Mouse (Mus musculus): ENCODE data around the gene Gm11444. TPM values are rescaled to one million over a fixed set of nuclear protein-coding genes. Genes with fewer than 3 reads are reported as not detected.

Gene Gm11444
- not detected in 2 replicates for polyA plus RNA-seq (2012; rRNA removed)

- no peak within 1 kb of the TSS for H3K27ac ChIP-seq (ENCODE audit: insufficient read depth, low read length)
- H3K4me3 ChIP-seq (replicated peaks; ENCODE audit: insufficient read depth, low read depth, low read length) = no peak within 1 kb of the TSS
- H3K27me3 ChIP-seq (ENCODE audit: control insufficient read depth, insufficient read depth, low read length) = no peaks in the 10 kb centered on the region
- TF ChIP-seq POLR2A (IDR thresholded peaks at IDR 0.05; ENCODE audit: borderline replicate concordance, insufficient read depth, low read length) (no peak), CTCF (IDR thresholded peaks at IDR 0.05; ENCODE audit: borderline replicate concordance, insufficient read depth, low read depth, low read length) (no peak)
- no peak for DNase-seq
- no peaks in the 10 kb centered on the region for H3K4me1 ChIP-seq (ENCODE audit: control insufficient read depth, insufficient read depth, low read length)
- WGBS = 91% methylated on average over 6 of the region's 6 CpGs
Measured at GRCm38 (mm10) chr11:85850233-85850632, at the start of gene Gm11444. Gene Gm11444 (minus strand): TSS chr11:85850333.

DNA sequence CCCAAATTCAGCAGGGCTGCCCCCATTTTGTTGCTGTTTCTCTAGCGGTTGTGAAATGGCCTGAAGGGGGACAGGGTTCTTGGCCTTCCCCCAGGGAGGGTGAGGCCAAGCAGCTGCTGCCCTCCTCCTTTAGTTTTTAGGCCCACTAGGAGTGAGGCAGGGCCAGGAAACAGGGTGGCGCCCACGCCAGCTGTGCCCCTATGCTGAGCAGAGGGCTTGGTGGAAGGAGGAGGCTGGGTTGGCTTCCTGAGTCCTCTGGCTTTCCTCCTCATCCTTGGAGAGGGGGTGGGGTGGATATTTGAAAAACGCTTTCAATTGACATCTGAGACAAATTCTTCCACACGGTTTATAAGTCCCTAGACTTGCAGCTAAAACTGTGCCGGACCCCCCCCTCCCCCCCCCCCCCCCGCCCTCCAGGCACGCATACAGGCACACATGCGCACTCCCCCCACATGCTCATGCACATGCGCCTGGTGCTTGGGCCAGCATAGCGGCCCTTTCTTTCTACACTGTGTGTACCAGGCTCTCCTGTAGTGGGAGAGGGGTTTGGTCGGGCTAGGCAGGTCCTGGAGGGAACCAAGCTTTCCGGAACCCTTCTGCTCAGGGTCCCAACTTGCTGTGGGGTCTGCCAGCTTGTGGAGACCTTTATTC is 46.3 kb upstream of the Gm11444 start:
- no peaks in the 10 kb centered on the region; the same call in 1 of the 2 replicates for H3K4me1 ChIP-seq (ENCODE audit: control insufficient read depth, insufficient read depth, low read length)
- no peak overlapping the region for H3K4me3 ChIP-seq (replicated peaks; ENCODE audit: insufficient read depth, low read depth, low read length)
- no peak overlapping the region for H3K27ac ChIP-seq (ENCODE audit: insufficient read depth, low read length)
- TF ChIP-seq CTCF (IDR thresholded peaks at IDR 0.05; ENCODE audit: borderline replicate concordance, insufficient read depth, low read depth, low read length) (no peak), POLR2A (IDR thresholded peaks at IDR 0.05; ENCODE audit: borderline replicate concordance, insufficient read depth, low read length) (no peak)
- 31% methylated on average over 13 of the region's 13 CpGs for WGBS
- no peak for DNase-seq
- H3K27me3 ChIP-seq (ENCODE audit: control insufficient read depth, insufficient read depth, low read length) = peaks cover 6% of the 10 kb centered on the region; the same call in 1 of the 2 replicates

- no peaks in the 10 kb centered on the region; the same call in 1 of the 2 replicates for H3K4me1 ChIP-seq (ENCODE audit: control insufficient read depth, insufficient read depth, low read length)
- TF ChIP-seq CTCF (IDR thresholded peaks at IDR 0.05; ENCODE audit: borderline replicate concordance, insufficient read depth, low read depth, low read length) (no peak), POLR2A (IDR thresholded peaks at IDR 0.05; ENCODE audit: borderline replicate concordance, insufficient read depth, low read length) (no peak)
- no peak overlapping the region for H3K4me3 ChIP-seq (replicated peaks; ENCODE audit: insufficient read depth, low read depth, low read length)
- WGBS = 5% methylated on average over 43 of the region's 43 CpGs
- peaks cover 13% of the 10 kb centered on the region; the same call in 1 of the 2 replicates for H3K27me3 ChIP-seq (ENCODE audit: control insufficient read depth, insufficient read depth, low read length)
- DNase-seq = no peak
- H3K27ac ChIP-seq (ENCODE audit: insufficient read depth, low read length) = no peak overlapping the region
Measured at GRCm38 (mm10) chr11:85894731-85895545, 44.8 kb upstream of the Gm11444 start.

GRCm38 (mm10) chr11:85894136-85894530 is 44.0 kb upstream of the Gm11444 start:
- no peak for DNase-seq
- peaks cover 14% of the 10 kb centered on the region; the same call in 1 of the 2 replicates for H3K27me3 ChIP-seq (ENCODE audit: control insufficient read depth, insufficient read depth, low read length)
- no peaks in the 10 kb centered on the region; the same call in 1 of the 2 replicates for H3K4me1 ChIP-seq (ENCODE audit: control insufficient read depth, insufficient read depth, low read length)
- H3K4me3 ChIP-seq (replicated peaks; ENCODE audit: insufficient read depth, low read depth, low read length) = no peak overlapping the region
- TF ChIP-seq POLR2A (IDR thresholded peaks at IDR 0.05; ENCODE audit: borderline replicate concordance, insufficient read depth, low read length) (no peak), CTCF (IDR thresholded peaks at IDR 0.05; ENCODE audit: borderline replicate concordance, insufficient read depth, low read depth, low read length) (no peak)
- no peak overlapping the region for H3K27ac ChIP-seq (ENCODE audit: insufficient read depth, low read length)
- WGBS = 18% methylated on average over 3 of the region's 3 CpGs

DNA sequence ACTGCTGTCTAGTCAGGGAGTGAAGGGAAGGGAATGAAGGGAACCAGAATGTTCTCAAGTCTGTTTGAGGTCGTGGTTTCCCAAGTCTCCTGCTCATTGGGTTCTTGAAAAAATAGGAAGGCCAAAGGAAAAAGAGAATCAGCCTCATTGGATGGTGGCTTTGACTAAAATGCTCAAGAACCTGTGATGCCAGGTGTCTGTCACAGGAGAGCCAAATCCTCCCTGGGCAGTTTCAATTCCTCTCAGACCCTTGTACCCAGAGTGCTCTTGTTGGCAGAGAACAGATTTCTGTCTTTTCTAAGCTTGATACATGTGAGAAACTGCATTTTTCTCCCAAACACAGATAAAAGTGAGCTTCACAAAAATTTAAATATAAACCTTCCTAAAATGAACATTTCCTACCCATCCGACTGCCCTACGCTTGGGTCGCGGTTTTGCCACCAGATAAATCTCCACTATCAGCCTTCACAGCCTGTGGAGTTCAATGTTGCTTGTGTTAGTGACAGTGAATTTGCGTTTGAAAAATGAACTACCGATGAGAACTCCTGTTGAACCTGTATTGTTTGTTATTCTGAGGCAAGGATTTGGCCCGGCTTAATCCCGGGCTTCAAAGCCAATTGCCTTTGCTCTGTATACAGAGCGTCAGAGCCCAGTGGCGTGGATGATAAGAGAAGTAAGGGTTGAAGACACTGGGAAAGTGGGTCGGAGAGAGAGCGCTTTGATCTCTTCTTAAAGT is 43.4 kb upstream of the Gm11444 start:
- 17% methylated on average over 13 of the region's 13 CpGs for WGBS

GRCm38 (mm10) chr11:85892771-85893170 is 42.6 kb upstream of the Gm11444 start:
- peaks cover 17% of the 10 kb centered on the region; the same call in 1 of the 2 replicates for H3K27me3 ChIP-seq (ENCODE audit: control insufficient read depth, insufficient read depth, low read length)
- TF ChIP-seq POLR2A (IDR thresholded peaks at IDR 0.05; ENCODE audit: borderline replicate concordance, insufficient read depth, low read length) = no peak
- TF ChIP-seq CTCF (IDR thresholded peaks at IDR 0.05; ENCODE audit: borderline replicate concordance, insufficient read depth, low read depth, low read length) = no peak
- no peak overlapping the region for H3K27ac ChIP-seq (ENCODE audit: insufficient read depth, low read length)
- no peaks in the 10 kb centered on the region; the same call in 1 of the 2 replicates for H3K4me1 ChIP-seq (ENCODE audit: control insufficient read depth, insufficient read depth, low read length)
- no peak for DNase-seq
- no peak overlapping the region for H3K4me3 ChIP-seq (replicated peaks; ENCODE audit: insufficient read depth, low read depth, low read length)
- whole genome bisulfite sequencing = 3% methylated on average over 6 of the region's 6 CpGs

More for the DNA sequence above, 43.4 kb upstream of the Gm11444 start:
- Histone ChIP-seq H3K27me3 (ENCODE audit: control insufficient read depth, insufficient read depth, low read length) (peaks cover 14% of the 10 kb centered on the region; the same call in 1 of the 2 replicates), H3K27ac (ENCODE audit: insufficient read depth, low read length) (no peak overlapping the region), H3K4me1 (ENCODE audit: control insufficient read depth, insufficient read depth, low read length) (no peaks in the 10 kb centered on the region; the same call in 1 of the 2 replicates), H3K4me3 (replicated peaks; ENCODE audit: insufficient read depth, low read depth, low read length) (no peak overlapping the region)
- TF ChIP-seq POLR2A (IDR thresholded peaks at IDR 0.05; ENCODE audit: borderline replicate concordance, insufficient read depth, low read length) (no peak), CTCF (IDR thresholded peaks at IDR 0.05; ENCODE audit: borderline replicate concordance, insufficient read depth, low read depth, low read length) (no peak)
- DNase-seq = no peak

DNA sequence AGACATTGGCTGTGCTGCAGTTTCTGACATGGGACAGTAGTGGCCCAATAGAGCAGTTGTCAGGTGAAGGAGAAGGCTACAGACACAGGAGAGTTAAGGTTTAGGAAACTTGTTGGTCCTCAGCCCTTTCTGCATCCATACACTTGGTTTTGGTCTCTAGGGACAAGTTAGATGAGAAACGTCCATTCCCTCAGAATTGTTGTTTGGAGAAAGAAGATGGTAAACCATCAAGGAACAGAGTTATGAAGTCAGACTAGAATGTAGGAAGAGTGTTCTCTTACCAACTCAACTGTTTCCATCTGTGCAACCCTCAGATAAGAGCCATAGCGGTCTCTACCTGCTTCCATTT is 41.5 kb upstream of the Gm11444 start:
- no peak for TF ChIP-seq POLR2A (IDR thresholded peaks at IDR 0.05; ENCODE audit: borderline replicate concordance, insufficient read depth, low read length)
- no peak for TF ChIP-seq CTCF (IDR thresholded peaks at IDR 0.05; ENCODE audit: borderline replicate concordance, insufficient read depth, low read depth, low read length)
- no peaks in the 10 kb centered on the region; the same call in 1 of the 2 replicates for H3K4me1 ChIP-seq (ENCODE audit: control insufficient read depth, insufficient read depth, low read length)
- no peak overlapping the region for H3K4me3 ChIP-seq (replicated peaks; ENCODE audit: insufficient read depth, low read depth, low read length)
- DNase-seq = no peak
- H3K27ac ChIP-seq (ENCODE audit: insufficient read depth, low read length) = no peak overlapping the region
- peaks cover 18% of the 10 kb centered on the region; the same call in 1 of the 2 replicates for H3K27me3 ChIP-seq (ENCODE audit: control insufficient read depth, insufficient read depth, low read length)
- 11% methylated on average over 2 of the region's 2 CpGs for WGBS
